Mouse (Mus musculus): Measurements from ENCODE around the gene Ms4a14.
A peak's percentile ranks its signal among the peaks of the same experiment; 100 is the strongest.
"Not testable (repeated sequence)": the region's sequence is repeated elsewhere in the genome, so short reads cannot be mapped to it uniquely, and the experiment has no call there.

Ms4a14 gene

DNA sequence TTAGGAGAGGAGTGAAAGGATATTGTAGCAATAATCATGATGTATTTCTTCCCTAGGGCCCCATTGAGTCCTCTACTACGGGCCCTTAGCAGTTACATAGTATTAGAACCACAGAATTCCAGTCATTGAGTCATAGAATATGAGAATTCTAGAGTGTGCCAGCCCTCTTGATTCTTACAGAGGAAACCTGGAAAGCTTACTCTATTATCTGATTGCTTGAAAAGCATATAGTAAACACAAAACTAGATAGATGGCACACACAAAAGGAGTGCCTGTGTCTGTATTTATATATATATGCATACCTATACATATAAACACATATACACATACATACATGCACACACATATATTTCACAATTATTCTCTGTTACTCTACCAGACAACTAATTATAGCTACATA, at the start of gene Ms4a14:
Ms4a14 (minus strand) TSS at position 101 of the 400 bp plus-strand sequence.
- no peak for DNase-seq (ENCODE audit: low spot score)

DNA sequence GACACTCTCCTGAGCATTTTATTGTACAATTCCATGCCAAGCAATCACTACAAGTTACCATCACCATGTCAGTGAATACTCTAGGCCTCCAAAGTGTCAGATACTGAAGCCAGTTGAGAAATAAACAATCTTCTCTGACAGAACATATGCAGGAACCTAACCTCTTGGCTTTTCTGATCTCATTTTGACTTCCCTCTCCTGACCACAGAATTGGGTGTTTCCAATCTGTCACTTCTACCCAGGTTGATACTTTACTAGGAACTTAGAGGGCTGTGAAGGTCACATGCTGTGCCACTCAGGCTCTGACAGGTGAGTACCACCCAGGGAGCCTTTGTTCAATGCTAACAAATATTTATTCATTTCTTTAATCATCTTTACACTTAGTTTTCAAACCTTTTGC, 47.7 kb upstream of the Ms4a14 start:
- no peak for DNase-seq (ENCODE audit: low spot score)

DNA sequence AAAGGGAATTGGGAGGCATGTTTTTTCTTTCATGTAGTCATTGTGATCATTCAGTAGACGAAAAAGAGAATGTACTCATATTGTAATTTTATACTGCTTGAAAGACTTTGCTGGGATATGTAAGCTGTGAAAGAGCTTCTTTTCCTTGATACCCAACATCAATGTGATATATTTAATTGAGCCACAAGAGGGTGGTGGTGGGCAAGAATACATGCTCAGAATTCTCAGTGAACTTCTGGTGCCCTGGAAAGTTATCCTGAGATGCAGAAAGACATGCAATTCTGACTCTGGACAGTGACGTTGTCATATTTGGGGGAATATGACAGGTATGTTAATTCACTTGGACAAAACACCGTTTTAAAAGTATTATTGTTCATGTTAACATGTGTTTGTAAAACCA, 45.9 kb upstream of the Ms4a14 start:
- DNase-seq (ENCODE audit: low spot score), result no peak

DNA sequence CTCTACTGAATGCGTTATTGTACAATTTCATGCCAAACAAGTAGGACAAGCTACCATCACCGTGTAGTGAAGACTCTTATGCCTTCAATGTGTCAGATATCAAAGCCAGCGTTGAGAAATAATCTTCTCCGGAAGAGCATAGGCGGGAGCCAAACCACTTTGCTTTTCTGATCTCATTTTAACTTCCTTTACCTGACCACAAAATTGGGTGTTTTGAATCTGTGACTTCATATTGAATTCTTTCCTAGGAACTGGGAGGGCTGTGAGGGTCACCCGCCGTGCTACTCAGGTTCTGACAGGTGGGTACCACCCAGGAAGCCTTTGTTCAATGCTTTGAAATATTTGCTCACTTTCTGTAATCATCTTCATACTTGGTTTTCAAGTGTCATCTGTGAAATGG, 41.5 kb upstream of the Ms4a14 start:
- DNase-seq (ENCODE audit: low spot score), result no peak

DNA sequence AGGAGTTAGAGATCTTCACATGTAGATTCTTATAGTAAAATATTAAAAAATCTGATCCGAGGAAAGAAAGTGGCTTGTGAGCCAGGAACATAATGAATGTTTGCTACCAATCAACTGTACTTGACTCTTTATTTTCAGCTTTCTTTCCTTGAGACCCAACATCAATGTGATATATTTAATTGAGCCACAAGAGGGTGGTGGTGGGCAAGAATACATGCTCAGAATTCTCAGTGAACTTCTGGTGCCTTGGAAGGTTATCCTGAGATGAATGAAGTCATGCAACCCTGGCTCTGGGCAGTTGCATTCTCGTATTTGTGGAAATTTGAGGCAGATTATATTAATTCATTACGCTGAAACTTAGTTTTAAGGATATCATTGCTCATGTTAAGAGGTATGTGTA, 37.6 kb upstream of the Ms4a14 start:
- no peak for DNase-seq (ENCODE audit: low spot score)

DNA sequence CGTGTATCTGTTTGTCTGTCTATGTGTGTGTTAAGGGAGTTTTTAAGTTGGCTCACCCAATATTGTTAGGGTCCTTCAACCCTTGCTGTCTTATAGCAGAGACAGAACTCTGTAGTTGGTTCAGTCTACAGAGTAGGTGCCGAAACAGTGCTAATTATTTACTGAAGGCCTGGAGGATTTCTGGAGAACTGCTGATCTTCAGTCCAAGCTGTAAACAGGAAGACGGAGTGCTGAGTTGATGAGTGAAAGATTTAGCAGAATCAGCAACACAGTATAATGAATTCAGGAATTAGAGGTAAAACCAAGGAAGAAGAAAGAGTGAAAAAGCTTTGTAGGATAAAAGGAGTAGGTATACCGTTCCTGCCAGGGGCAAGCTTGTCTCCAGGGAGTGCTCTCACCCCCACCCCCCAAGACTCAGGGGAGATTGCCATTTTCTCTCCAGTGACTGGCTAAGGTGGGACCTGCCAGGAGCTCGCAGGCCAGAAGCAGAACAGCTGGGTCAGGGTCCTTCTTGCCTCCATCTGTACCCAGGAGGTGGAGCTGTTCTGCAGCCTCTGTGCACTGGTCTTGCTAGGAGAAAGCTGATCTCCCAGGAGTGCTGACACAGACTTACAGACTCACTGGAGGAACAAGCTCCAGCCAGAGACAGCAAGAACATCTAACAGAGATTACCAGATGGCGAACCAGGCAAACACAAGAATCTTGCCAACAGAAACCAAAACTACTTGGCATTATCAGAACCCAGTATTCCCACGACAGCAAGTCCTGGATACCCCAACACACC, 35.6 kb upstream of the Ms4a14 start:
- DNase-seq (ENCODE audit: low spot score), result peak; percentile 7

DNA sequence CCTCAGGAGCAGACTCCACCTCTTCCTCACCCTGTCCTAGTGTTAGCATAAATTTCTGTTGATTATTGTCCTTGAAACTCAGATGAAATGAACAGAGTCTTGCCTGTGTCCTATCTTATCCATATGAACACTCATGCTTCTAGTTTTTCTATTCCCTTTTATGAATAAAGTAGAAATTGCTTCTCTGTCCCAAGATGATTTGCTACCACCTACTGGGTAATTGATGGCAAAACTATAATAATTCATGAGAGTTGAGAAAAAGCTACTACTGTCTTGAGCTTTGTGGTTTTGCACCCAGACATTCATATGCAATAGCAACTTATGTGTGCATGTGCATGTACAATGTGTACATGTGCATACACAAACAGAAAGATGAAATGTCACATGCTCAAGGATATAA, 29.7 kb upstream of the Ms4a14 start:
- DNase-seq (ENCODE audit: low spot score), result no peak

DNA sequence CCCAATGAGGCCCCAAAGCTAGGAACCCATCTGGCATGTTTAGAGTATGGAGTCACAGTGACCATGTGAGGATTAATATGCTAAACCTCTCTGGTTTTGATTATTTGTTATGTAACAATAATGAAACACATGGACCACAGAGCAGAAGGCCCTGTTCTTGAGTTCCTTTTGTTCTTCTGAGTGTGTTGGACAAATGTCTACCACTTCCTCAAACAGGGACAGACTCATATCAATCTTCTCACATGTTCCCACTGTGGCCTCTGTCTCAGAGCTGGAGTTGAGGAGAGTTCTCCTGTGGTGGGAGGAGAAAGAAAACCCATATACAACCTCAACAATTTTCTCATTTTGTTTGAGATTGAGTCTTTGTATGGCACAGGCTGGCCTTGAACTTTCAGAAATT, 28.9 kb upstream of the Ms4a14 start:
- no peak for DNase-seq (ENCODE audit: low spot score)

DNA sequence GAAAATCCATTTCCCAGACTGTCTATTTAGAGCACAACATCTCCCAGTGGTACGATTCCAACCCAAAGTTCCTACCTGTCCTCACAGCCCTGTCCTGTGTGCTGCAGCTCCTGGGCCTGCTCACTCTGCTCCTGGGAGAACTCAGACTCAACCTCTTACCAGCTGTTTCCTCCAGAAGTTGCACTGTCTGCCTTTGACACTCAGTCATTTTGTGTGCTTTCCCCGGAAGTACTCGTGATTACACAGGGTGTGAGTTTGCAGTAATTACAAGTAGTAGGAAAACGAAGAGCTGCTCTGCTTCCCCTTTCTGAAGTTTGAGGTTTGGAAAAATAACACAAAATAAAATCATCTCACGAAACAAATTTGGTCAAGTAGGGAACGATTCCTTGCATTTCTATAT, 21.7 kb upstream of the Ms4a14 start, which contains the start of gene Ms4a7:
Ms4a7 (minus strand) TSS at position 215 of the 400 bp plus-strand sequence.
- no peak for DNase-seq (ENCODE audit: low spot score)

DNA sequence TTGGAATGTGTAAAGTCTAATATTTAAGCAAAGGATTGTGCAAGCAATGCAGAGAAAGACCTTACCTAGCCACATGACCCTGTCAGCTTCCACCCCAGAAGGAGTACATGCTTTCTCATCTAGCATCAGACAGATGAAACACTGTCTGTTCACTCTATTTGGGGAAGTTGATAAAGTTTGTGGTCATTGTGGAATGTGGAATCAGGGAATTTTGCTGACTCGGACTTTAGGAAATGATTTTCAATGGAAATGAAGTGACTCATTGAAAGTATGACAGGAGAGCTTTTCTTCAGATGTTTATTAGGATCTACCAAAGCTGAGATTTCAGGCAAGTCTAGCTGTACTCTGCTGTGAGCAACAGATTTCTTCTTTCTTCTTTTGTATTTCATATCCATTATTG, 6.9 kb upstream of the Ms4a14 start:
- DNase-seq (ENCODE audit: low spot score), result no peak

DNA sequence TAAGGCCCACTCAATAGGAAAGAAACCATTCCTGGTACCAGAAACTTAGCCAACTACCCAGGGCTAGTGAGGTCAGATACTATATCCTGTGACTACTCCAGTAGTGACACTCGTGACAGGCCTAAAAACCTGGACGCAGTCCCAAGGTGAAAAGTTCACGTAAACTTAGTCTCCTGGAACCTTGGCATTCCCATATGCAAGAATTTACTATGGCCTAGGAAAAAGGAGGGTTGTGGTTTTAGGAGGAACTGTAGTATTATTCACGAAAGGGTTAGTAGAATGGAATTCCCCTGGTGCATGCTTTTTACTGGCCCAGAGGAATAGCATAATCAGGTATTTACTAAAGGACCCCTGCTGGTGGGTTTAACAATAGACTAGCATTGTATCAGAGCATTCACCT, 2.5 kb upstream of the Ms4a14 start:
- no peak for DNase-seq (ENCODE audit: low spot score)

DNA sequence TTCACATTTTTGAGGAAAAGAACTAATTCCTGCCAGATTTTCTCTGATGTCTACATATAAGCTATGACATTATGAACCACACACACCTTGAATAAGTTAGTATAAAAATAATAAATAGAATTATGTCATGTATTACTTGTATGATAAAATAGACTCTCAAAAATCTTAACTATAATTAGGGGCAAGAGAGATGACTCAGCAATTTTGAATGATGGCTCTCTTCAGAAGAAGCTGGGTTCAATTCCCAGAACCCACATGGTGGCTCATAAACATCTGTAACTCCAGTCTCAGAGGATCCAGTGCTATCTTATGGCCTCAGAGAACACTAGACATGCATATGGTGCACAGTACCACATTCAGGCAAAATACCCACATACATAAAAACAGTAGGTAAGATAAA, 5.4 kb downstream of the Ms4a14 start:
- no peak for DNase-seq (ENCODE audit: low spot score)

DNA sequence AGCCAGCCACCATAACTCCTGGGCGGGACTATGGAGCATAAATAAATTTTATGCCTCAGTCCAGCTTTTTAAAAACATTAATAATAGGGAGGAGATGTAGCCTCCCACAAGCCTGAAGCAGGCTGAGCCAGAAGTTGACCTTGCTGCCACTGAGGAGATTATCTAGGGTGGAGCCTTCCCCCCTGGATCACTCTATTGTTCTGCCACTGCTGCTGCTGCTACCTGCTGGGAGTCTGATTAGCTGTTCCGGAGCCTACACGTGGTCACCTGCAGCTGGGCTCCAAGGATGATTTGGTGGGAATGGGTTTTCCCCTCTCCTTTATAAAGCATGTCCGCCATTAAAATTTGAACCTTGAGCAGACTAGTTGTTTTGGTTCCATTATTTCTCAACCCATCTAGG, 14.7 kb downstream of the Ms4a14 start:
- not testable (repeated sequence) for DNase-seq (ENCODE audit: low spot score)

DNA sequence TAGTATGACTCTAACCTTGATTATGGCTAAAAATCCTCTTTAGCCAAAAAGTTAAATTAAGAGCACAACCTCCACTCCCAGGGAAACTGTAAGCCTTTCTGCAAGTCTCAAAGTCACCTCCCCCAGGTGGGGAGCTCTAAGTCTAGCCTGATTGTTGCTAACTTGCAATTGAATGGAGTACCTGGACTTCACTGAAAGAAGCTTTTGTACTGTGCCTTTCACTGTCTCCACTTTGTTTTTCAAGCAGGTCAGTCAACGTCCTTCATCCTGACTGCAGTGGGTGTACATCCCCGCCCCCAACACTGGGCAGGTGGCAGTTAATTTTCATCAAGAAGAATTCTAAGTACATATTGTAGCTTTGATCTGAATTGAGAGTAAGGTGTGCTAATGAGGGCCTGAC, 15.3 kb downstream of the Ms4a14 start:
- DNase-seq (ENCODE audit: low spot score), result no peak

DNA sequence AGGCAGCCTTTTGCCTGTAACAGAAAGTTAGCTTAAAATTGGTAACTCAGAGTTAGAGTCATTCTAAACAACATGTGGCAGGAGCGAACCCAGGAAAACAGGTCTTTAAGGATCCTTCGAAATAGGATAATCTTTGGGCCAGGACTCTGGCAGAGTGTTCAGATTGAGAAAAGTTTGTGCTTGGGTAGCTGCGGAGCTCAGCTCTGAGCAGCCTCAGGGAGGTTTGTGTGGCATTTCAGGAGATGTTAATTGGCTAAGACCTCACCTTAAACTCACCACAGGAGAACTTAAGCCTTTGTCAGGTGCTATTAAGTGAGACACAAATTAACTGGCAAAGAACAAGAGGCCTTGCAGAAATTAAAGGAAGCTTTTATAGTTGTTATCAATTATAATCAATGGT, 20.6 kb downstream of the Ms4a14 start:
- not testable (repeated sequence) for DNase-seq (ENCODE audit: low spot score)

DNA sequence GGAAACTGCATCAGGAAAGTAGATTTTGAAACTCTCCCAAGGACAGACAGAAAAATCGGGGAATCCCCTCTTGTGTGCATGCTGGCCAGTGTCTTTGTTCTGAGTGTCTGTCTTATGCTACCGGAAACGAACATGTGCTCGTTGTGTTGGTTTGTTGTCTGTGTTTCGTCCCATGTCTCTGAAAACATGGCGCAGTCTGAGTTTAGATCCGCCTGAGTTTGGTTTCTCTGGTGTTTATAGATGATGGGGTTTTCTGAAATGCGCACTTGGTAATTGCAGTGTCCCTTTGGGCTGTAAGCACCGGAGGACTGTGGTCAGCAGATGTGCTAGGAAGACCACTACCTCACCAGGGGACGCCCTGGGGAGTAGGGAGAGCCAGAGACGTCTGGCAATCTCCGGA, 21.3 kb downstream of the Ms4a14 start:
- DNase-seq (ENCODE audit: low spot score), result peak; percentile 14

DNA sequence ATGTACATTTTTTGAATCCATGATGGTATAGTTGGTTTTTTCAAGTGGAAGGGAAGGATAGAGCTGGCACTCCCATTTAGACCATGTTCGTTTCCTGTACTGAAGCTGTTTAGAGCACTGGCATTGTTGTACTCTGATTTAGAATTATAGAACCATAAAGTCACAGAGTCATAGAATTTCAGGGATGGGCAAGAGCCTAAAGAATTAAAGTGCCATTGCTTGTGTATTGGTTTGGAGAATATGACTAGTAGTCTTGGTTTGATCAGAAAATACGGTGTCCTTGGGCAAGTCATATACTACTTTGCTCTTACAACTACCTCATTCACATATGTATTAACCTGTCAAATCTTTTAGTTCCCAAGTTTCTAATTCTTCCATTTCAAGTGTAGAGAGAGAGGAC, 30.5 kb downstream of the Ms4a14 start, which contains the start of gene Ms4a5:
Ms4a5 (minus strand) TSS at position 101 of the 400 bp plus-strand sequence.
- no peak for DNase-seq (ENCODE audit: low spot score)

DNA sequence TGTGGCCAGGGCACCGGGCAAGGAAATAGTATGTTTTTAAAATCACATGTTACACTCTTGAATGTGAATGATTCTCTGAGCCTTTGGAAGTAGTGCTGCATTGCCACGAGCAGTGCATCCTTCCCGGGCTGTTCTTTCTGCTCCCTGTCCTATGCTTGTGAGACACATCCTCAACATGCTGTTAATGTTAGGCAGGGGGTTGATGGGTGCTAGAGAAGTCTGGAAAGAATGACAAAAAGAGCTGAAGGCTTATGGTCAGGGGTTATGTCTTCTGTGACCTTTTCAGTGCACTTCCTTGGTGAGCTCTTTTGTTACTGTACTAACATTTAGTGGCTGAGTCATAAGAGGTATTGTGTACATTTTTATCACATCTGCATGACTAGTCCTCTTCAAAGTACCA, 34.0 kb downstream of the Ms4a14 start:
- no peak for DNase-seq (ENCODE audit: low spot score)

DNA sequence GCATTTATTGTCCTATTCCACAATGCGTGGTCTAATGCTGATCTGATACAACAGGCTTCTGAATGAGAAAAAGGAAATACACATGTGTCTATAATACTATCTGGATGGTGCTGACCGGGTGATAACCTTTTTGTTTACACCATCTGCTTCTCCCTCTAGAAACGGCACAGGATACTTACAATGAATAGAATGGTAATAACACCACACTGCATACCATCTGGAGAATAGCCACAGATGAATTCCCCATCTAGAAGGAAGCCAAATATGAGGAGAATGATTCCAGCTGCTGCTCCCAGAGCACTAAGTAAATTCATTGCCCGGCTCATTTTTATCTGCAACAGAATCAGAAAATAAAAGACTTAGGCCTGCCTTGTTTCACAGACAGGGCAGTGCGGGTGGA, 37.8 kb downstream of the Ms4a14 start:
- no peak for DNase-seq (ENCODE audit: low spot score)

DNA sequence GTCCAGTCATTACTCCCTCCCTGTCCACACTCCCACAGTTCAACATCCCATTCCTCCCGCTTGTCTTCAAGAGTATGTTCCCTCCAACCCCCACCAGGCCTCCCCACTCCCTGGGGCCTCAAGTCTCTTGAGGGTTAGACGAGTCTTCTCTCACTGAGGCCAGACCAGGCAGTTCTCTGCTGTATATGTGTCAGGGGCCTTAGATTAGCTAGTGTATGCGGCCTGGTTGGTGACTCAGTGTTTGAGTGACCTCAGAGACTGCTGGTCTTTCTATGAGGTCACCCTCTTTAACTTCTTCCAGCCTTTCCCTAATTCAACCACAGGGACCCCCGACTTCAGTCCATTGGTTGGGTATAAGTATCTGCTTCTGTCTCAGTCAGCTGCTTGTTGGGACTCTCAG, 47.3 kb downstream of the Ms4a14 start:
- no peak for DNase-seq (ENCODE audit: low spot score)

DNA sequence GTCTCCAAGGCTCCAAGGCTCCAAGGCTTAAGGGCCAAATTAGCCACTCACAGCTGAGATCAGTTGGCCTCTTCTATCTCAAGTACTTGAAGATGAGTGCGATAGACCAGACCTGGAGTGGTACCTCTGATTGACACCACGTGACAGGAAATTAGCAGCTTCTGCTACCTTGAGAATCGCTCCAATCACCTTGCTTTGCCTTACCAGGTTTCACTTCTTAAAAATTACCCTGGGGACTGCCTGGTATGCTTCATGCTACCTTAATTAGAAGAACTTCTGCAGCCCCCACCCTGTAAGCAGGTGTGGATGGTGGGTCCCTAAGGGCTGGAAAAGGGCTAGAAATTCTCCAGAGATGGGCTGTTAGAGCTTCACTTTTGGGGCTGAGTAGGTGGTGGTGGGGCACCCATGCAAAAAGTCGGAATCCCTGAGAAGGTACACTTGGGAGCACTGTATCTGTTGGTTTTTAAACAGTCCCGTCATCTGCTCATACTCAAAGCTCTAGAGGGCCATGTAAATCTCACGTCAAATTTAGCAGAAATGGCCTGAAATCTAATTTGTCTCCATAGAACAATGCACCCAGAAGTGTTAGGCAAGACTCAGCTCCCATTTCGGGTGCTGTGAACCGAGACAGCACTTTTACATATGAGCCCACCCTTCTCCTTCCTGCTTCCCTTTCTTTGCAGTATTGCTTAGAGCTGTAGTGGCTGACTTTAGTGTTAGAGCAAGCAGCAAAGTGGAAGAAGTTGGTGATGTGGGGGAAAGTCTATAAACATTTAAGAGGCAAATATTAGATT, 48.0 kb downstream of the Ms4a14 start, which contains the start of gene Ms4a1:
Ms4a1 (minus strand) TSS at position 190 of the 794 bp plus-strand sequence.
- no peak for DNase-seq (ENCODE audit: low spot score)

DNA sequence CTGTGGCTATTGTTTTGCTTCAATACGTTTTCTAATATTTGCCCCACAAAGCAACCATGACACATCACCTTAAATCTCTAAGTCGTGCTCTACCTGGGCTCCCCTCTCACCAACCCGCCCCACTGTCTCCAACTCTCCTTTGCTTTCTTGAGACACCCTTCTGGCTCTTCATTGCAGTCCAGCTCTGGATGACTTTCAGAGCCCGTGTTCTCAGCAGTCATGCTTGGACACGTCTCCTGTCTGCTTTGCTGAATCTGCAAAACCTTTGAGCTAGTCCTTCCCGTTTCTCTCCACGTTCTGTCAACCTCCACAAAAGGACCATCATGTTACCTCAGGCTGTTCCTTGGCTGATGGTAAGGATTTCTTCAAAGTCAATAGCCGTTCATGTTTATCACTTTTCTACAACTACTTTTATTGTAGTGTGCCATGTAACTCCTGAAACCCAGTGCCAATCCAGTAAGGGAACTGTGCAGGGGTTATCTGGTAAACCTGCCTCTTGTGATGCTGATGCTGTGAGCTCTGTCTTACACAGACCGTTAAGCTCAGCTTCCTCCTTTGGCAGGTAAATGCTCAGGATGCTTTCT, 49.6 kb downstream of the Ms4a14 start:
- no peak for DNase-seq (ENCODE audit: low spot score)

DNA sequence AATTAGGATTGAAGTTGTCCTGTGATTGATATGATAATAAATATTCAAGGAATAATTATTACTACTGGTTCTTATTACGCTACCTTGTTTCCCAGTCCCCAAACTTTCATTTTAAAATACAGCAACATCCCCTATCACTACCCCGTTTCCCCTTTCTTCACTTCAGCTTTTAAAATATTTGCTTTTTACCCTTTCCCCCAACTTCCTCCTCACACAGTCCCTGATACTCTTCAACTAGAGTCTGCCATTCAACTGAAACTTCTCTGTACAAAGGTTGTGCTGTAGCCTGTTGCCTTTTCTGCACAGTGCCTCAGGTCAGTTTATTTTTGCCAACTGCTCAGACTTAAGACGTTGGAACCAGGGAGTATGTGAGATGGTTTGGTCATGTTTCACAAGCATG, 50.7 kb downstream of the Ms4a14 start:
- no peak for DNase-seq (ENCODE audit: low spot score)

Measured in ovary, postnatal 36 days (tissue).